Mouse (Mus musculus): ENCODE measurements around the gene Tmem268.

The Tmem268 gene

DNA sequence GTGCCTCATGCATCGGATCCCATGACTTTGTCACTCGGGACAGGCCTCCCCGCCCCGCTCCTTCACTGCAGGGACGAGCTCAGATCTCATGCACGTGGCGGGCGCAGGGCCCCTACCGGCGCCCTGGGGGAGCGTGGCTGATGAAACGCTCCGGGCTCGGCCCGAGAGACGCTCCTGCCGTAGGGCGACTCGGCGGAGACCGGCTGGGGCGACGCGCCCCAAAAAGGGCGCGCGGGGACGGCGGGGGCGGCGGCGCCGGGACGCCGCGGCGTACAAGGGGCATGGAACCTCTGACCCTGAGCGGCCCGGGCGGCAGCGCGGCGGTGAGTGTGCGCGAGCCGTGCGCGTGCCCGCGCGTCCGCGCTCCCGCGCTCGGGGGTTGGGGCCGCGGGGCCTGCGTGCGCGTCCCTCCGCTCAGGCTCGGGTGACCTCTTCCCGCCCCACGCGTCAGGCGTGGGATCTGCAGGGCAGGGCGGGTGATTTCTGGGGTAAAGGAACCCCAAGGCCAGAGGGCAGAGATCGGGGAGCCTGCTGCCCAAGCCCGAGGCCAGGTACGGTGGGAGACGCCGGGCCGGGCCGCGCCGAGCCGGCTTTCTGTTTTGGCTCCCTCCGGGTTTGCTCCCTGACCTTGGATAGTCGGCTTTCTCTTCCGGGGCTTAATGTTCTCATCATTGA, at the start of gene Tmem268:
Gene Tmem268 (plus strand): TSS at position 375 of the 675 bp plus-strand sequence.
- in situ Hi-C loops (cut with MboI, MseI) = loop anchor here (5.0 to 25.0 kb wide), 2 partner anchors 156 to 1196 kb away; partner anchors contain the start of genes Akna, Fkbp15 and Slc31a1

DNA sequence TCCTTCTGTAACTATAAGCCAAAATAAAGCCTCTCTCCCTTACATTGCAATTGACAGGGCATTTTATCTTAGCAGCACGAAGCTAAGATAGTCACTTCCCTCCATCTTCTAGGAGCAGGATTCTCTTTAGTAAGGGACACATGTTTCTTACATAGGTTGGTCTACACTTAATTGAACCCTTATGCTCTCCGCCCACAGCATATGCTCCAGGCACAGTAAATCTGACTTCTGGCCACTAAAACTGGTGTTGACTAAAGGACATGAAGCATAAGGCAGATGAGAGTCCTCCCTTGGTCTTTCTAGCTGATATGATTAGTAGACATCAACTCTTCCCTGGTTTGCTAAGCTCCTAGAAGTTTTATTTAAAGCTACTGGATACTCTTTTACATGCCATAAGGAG, 45.7 kb upstream of the Tmem268 start:
- in situ Hi-C loops (cut with MboI, MseI) = no loop called here

DNA sequence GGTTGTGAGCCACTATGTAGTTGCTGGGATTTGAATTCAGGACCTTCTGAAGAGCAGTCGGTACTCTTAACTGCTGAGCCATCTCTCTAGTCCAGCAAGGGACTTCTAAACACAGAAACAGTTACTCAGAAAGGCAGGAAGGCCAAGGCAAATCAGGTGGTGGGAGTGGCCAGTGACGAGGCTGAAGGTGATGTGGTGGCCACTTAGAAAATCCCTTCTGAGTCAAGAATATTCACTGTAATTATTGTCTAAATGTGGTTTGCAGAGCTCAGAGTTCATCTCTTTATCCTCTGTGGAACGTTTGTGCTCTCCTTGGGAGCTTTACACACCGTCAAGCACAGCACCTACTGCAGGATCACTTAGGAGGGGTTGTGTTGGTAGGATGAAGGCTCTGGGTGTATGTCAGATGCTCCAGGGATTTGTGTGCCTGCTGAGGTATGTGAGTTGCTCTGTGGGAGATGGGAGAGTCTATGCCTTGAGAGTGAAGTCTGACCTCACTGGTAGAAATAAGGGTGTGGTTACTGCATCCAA, 44.1 kb upstream of the Tmem268 start:
- in situ Hi-C loops (cut with MboI, MseI) = no loop called here

DNA sequence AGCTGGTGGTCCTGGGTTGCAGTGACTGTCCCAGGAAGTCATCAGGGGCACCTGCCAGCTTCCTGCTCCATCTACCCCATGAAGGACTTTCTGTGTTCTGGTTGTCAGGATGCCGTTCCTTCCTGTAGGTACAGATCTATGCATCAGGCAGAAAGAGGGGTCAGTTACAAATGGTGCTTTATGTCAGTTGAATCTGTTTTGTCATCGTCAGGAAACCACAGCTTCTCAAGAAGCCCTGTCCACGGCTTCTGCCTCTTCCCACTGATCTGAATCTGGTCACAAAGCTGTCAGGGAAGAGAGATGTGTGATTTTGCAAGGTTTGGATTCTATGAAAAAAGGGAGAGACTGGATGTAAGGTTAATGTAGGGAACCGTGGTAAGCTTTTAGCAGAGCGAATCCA, 43.6 kb upstream of the Tmem268 start:
- in situ Hi-C loops (cut with MboI, MseI) = no loop called here

DNA sequence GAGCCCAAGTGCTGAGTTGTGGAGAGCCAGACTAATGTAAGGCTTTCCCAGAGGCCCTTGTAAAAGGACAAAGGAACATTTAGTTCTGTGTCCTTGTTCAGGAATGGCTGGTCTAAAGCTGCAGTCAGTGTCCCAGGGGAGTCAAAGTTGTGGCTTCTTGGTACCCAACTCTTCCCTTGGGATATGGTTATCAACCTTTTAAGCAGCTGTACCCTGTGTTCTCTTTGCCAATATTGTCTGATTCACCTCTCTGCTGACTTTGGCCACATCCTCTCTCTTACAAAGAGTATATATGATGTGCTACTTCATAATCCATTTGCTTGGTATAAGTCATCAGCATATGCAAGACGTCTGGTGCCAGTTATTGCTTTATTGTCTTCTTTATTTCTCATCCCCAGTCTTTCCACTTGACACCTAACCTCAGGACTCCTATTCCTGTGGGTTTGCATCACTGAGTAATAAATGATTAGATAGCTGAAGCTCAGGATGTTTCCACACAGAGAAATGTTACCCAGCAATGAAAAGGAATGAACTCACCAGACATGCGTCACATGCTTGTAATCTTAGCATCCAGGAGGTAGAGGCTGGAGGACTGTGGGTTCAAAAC, 36.7 kb upstream of the Tmem268 start:
- in situ Hi-C loops (cut with MboI, MseI) = no loop called here

DNA sequence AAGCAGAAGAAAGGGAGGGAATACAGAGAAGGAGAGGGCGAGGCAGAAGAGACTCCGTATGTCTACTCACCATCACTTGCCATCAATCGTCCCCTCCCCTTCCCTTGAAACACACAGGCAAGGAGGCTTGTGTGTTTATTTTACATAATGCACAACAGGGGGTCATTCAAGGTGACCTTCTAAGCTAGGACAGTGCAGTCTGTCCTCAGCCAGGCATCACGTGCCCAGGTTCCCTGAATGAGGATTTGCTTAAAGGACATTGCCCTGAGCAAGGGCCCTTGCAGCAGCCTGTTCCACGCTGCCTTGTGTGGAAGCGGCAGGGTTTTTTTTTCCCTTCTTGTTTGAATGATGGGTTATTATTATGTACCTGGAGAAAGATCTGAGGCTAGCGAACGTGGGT, 33.1 kb upstream of the Tmem268 start:
- in situ Hi-C loops (cut with MboI, MseI) = no loop called here

DNA sequence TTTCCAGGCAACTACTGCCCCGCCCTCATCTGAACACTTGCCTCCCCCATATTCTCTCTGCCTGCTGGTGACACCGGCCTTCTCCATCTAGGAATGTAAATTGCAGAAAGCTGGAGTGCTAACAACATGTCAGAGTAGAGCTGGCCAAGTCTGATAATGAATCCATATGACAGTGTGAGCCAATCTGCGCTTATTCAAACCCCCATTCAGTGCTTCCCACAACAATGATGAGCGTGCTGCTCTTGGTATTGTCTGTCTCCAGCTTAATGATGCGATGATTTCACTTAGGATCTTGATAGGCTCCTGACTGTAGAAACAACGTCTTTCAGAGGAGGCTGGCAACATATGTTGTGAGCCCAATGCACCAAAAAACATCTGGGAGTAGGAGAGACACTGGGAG, 29.6 kb upstream of the Tmem268 start:
- in situ Hi-C loops (cut with MboI, MseI) = no loop called here

DNA sequence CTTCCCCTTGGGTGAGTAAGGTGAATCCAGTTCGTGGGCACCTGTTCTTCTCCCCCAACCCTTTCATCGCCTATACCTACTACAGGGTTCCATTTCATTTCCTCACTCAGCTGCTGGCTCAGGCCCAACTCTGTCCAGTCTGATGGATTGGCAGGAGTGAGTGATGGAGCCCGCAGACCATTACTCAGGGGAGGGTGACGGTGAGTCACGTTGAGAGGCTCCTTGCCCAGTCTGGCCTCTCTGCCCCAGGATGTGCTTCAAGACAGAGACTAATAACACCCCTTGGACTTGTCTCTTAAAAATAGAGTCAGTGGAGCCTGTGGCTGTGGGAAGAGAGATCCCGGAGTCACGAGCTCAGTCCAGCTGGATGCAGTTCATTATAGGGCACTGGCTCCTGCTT, 28.2 kb upstream of the Tmem268 start:
- in situ Hi-C loops (cut with MboI, MseI) = no loop called here

DNA sequence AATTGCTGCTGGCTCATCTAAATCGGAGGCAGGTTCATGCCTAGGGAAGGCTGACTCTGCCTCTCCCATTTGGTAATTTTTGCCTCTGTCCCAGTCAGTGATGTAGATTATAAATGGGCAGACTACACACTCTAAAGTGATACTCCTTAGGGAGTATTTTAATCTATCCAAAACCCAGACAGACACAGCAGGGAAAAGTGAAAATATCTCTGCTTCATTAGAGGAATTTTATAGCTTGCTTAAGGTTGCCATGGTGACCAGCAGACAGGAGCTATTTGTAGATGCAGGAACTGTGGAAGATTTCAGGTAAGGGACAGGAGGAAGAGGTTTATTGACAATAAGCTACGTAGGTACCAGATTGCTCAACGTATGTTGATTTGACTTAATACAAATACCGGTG, 21.0 kb upstream of the Tmem268 start:
- in situ Hi-C loops (cut with MboI, MseI) = no loop called here

DNA sequence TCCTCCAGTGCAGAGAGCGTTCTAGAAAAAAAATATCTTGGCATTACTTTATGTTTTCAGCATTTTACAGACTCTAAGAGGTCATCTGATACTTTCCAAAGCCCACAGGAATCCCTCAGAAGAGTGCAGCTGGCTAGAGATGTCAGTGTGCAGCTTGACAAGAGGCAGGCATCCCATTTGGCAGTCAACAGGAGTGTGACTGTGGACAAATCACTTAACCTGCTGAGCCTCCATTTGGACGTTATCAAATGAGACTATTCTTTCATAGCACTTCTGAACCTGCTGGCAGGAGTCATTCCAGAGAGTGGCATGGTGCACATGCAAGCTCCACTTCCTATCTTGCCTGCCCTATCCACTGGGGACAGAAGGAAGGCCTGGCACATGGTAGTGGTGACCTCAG, 16.4 kb upstream of the Tmem268 start:
- in situ Hi-C loops (cut with MboI, MseI) = loop anchor here (10.0 kb wide), 1 partner anchor 487 kb away; no protein-coding TSS in a partner anchor

DNA sequence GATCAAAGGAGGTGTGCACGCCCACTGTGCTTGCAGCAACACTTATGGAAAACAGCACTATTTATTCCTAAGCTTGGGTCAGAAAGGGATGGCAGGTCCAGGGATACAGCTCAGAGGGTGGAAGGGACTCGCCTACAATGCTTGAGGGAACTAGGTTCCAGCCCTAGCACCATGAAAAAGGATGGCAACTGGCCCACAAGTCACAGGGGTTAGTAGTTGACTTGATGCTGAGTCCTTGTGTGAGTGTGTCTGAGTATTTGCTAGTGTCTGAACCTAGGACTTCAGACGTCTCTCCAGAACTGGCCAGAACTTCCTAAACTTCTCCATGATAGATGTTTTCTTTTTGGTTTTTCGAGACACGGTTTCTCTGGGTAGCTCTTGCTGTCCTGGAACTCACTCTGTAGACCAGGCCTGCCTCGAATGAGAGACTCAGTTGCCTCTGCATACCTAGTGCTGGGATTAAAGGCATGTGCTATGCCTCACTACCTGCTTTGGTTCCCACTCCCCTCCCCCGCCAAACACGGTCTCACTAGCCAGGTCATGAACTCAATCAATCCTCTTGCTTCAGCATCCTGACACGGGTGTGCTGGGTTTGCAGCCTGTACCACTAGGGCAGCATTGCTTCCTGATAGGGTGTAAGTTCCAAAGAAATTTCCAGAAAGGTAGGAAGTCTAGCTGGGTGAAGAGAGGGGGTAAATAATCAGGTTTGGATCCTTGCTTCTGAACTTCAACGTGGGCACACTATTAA, 14.7 kb upstream of the Tmem268 start:
- in situ Hi-C loops (cut with MboI, MseI) = loop anchor here (10.0 kb wide), 1 partner anchor 489 kb away; no protein-coding TSS in a partner anchor

DNA sequence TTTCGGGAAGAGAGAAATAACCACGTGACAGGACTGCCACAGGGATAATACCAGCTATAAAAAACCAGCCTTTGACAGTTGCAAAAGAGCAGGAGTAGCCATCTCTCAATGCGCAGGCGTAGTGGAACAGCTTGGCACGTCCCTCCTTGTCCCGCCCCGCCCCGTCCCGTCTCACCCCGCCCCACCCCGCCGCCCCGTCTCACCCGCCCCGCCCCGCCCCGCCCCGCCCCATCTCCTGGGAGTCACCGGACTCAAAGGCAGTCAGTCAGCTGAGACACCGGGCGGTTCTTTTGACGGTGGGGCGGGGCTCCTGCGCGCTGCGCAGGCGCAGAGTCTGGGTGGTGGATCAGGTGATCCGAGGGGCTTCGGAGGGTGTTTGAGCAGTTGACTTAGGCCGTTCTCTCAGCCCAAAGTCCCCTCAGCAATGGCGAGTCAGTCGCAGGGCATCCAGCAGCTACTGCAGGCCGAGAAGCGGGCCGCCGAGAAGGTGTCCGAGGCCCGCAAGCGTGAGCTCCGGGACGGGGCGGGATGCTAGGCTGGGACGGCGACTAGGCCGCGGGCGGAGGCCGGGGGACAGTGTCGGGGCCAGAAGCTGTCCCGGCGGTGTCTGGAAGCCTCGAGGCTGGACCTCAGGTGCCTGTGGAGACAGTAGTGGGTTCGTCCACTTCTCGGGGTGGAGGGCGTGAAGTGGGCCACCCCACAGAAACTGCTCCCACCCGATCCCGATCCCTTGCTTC, 13.9 kb upstream of the Tmem268 start, which contains the start of gene Atp6v1g1:
Gene Atp6v1g1 (plus strand): TSS at position 279 of the 737 bp plus-strand sequence.
- in situ Hi-C loops (cut with MboI, MseI) = loop anchor here (10.0 kb wide), 1 partner anchor 490 kb away; no protein-coding TSS in a partner anchor

DNA sequence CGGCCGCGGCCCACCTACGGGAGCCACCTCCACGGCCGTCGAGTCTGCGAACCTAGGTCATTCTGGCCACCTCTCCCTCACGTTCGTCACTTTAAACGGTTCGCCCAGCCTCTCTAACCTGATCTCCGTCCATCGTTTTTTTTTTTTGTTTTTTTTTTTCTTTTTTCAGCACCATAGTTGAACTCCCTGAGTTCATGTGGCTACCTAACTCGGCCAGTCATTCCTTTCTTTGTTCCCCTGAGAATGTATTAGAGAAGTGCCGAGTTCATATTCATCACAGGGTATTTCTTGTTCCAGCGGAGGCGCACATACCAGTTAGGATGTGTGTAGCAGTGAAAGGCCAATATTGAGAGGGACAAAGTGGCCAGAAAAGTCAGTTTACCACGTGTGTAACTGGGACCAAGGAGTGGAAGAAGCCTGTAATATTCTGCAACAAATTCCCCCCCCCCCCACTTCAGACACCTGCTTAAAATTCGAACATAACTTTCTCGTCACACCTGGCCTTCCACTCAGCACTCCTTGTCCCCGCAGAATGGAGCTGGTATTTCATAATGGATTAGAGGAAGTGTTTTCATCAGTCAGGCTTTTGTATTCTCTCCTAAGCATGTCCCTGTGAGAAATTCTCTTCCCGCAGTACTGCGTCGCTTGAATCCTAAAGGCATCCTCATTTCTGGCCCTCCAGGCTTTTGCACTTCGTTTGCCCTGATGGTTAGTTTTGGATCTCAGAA, 13.2 kb upstream of the Tmem268 start:
- in situ Hi-C loops (cut with MboI, MseI) = loop anchor here (10.0 kb wide), 1 partner anchor 491 kb away; no protein-coding TSS in a partner anchor

DNA sequence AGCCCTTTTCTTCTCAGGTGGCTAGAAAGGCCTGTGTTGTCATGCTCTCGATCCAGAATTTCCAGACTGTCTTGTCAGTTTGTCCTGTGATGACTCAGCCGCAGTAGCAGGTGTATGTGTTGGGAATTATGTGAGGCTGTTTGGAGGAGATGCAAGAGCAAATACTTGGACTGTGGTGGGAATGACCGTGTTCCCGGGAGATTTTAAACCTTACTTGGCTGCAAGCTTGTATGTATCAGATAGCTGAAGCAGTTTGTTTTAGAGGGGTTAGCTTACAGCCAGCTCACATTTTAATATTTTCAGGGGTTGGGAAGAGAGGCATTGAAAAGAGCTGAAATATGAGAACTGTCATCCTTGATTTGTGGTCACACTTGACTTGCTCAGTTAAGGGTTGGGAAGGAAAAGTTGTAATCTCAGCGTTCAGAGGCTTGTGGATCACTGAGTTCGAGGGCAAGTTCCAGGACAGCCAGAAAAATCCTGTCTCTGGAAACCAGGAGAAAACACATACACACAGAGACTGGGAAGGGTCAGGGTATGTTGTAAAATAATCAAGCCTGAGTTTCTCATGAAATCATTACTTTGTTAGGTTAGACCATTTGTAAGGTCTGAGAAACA, 12.0 kb upstream of the Tmem268 start:
- in situ Hi-C loops (cut with MboI, MseI) = loop anchor here (10.0 kb wide), 1 partner anchor 492 kb away; no protein-coding TSS in a partner anchor

DNA sequence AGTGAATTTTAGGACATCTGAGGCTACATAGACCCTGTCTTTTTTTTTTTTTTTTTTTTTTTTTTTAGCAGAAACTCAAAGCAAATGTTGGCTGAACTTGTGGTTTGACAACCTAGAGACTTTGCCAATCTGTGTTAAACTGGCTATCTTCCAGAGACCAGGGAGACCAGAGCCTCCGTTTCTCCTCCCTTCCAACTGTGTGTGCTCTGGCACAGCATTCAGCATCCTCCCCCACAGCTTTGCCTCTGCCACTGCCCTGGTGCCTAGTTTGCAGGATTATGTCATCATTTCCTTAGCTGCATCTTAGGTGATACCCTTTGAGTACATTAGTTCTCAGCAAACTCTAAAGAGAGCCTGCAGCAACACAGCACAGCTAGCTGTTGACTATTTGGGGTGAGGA, 10.8 kb upstream of the Tmem268 start:
- in situ Hi-C loops (cut with MboI, MseI) = loop anchor here (10.0 kb wide), 1 partner anchor 493 kb away; no protein-coding TSS in a partner anchor

DNA sequence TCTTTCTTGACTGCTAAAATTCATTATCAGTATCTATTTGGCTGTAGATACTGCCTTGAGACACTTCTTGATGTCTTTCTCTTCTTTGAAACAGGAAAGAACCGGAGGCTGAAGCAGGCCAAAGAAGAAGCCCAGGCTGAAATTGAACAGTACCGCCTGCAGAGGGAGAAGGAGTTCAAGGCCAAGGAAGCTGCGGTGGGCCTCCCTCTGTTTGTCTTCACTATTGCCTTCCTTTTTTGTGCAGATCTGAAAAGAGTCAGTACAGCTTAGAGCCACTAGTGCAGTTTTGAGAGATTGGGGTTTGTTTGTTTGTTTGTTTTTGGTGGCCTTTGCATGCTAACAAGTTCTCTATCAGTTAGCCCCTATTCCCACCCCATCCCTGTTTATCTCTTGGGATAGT, 10.1 kb upstream of the Tmem268 start:
- in situ Hi-C loops (cut with MboI, MseI) = loop anchor here (10.0 kb wide), 1 partner anchor 494 kb away; no protein-coding TSS in a partner anchor

DNA sequence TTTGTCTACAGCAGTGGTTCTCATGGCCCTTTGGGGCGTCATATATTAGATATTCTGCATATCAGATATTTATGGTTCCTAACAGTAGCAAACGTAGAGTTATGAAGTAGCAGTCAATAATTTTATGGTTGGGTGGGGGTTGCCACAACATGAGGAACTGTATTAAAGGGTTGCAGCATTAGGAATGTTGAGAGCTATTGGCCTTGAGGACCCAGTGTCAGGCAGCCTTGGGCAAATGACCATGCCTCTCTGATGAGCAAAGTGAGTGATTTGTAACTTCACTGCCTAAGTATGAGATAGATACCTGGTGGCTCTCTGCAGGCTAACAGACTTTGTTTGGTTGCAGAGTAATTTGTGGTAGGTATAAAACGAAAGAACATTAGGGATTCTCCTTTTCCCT, 7.7 kb upstream of the Tmem268 start:
- in situ Hi-C loops (cut with MboI, MseI) = loop anchor here (25.0 kb wide), 1 partner anchor 1189 kb away; the partner anchor contains the start of genes Fkbp15 and Slc31a1

DNA sequence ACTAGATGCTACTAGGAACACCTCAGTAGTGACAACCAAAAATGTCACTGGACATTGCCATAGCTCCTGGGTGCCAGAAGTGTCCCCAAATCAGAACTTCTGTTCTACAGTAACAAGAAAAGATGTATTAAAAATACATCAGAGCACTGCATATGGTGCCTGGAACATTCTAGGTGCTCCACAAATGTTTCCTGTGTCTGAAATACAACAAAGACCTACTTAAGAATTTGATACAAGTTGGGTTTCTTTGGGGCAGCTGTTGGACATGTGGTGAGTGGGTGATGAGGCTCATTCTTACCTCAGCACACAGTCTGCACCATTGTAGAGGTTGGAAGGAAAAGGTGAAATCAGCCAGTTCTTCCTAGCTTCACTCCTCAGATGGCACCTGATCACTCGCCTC, 5.7 kb upstream of the Tmem268 start:
- in situ Hi-C loops (cut with MboI, MseI) = loop anchor here (25.0 kb wide), 1 partner anchor 1191 kb away; the partner anchor contains the start of genes Fkbp15 and Slc31a1

DNA sequence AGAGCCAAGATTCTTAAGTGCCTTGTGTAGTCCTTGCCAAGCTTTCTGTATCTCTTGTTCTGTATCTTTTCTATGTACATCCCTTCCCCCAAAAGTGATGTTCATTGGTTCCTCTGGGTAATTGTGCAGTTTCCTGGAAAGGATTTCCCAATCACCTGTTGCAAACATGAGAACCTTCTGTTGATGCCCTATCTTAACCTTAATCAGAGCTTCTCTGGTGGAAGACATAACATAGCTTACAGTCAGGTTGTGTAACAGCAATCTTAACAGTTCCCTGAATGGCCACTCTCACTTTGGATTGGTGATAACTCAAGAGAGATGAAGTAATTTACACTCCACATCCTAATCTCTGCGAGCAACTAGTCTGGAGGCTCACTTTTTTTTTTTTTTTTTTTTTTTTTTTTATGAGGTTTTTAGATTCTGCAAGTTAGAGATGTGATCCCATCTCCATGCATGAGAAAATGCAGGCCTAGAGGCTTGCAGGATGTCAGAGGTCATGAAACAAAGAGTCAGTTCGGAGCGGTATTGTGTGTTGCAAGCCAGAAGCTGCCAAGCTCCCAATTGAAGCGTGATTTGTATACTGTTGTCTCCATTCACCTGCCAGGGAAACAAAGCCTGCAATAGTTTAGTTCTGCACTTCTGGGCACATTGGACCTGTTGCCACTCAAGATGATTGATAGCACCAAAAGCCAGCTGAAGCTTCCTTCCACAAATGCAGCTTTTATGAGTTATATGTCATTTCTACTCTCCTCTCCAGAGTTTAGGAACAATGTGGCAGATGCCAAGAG, 4.6 kb upstream of the Tmem268 start:
- in situ Hi-C loops (cut with MboI, MseI) = loop anchor here (25.0 kb wide), 1 partner anchor 1192 kb away; the partner anchor contains the start of genes Fkbp15 and Slc31a1

Data from regulatory T cell (primary cell).